Mouse (Mus musculus) cortical plate, adult 2 months (tissue): ENCODE results near the gene Kars.

Source experiments
- CTCF ChIP-seq: fragments of 200-500 bp; IDR thresholded peaks from 2 replicates; pipeline ENCODE4 v1.5.1; 2011; ENCODE audit warnings: mild to moderate bottlenecking, control low read depth, low read length; ENCODE audit not compliant: insufficient read depth; ENCODE audit errors: extremely low read depth
- POLR2A ChIP-seq: fragments of 200-500 bp; IDR thresholded peaks from 2 replicates; pipeline ENCODE4 v1.6.1; 2011; ENCODE audit warnings: mild to moderate bottlenecking, low read length, control low read depth; ENCODE audit not compliant: insufficient read depth; ENCODE audit errors: extremely low read depth

GRCm38 (mm10) chr8:111989911-111990310 lies 21.2 kb downstream of the Kars start:
- TF ChIP-seq CTCF (peak; percentile 86), POLR2A (no peak)
